Mouse (Mus musculus): ENCODE measurements around the gene Lgmn. TPM values are rescaled to one million over a fixed set of nuclear protein-coding genes. Genes with fewer than 3 reads are reported as not detected.

Lgmn gene
- polyA plus RNA-seq (2014; fragmentation: Illumina TruSeq; extraction: RNeasy Lipid Tissue Mini Kit (QIAGEN cat#74804); ENCODE audit: low replicate concordance) = 21.8 TPM

GRCm38 (mm10) chr12:102439632-102440023, at the start of gene Lgmn:
Gene Lgmn (minus strand): TSS chr12:102439813.

GRCm38 (mm10) chr12:102468894-102469764, 29.5 kb upstream of the Lgmn start, which contains the start of gene Golga5:
Gene Golga5 (plus strand): TSS chr12:102469135.

Other genes starting within 250 kb of the Lgmn start
- gene Rin3, start 156.8 kb downstream of the Lgmn start, polyA plus RNA-seq (2014; fragmentation: Illumina TruSeq; extraction: RNeasy Lipid Tissue Mini Kit (QIAGEN cat#74804); ENCODE audit: low replicate concordance) = 0.19 TPM
- 37.2 TPM for gene Golga5, start 29.3 kb upstream of the Lgmn start, polyA plus RNA-seq (2014; fragmentation: Illumina TruSeq; extraction: RNeasy Lipid Tissue Mini Kit (QIAGEN cat#74804); ENCODE audit: low replicate concordance)
- 2.9 TPM for gene Chga, start 115.2 kb upstream of the Lgmn start, polyA plus RNA-seq (2014; fragmentation: Illumina TruSeq; extraction: RNeasy Lipid Tissue Mini Kit (QIAGEN cat#74804); ENCODE audit: low replicate concordance)

Measured in small intestine, adult 10 weeks (tissue).